Mouse (Mus musculus): ENCODE measurements at regions not wholly inside any gene's neighbourhood (a gene's known extent, or its start where the extent isn't known, plus 50 kb on each side); places are given as distances from the start of the nearest gene placed in this dataset.

DNA sequence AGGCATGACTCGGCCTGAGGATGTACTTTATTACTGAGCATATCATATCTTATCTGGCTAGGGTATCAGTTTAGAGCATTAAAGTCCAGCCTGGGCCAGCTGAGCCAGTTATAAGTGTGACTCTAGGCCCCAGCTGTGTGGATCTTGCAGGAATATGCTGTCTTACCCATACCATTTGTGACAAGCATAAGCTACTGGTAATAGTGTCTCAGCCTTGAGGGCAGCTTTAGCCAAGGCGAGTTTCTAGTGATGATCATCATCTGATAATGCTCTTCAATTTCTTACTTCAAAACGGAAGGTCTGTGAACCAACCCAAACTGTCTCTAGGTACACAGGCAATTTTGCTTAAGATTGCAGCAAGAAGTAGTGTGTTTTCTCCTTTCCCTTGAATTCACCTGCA, 529.1 kb downstream of the Slc4a3 start:
- DNase-seq (ENCODE audit: low spot score in 2 of 2), result no peak

DNA sequence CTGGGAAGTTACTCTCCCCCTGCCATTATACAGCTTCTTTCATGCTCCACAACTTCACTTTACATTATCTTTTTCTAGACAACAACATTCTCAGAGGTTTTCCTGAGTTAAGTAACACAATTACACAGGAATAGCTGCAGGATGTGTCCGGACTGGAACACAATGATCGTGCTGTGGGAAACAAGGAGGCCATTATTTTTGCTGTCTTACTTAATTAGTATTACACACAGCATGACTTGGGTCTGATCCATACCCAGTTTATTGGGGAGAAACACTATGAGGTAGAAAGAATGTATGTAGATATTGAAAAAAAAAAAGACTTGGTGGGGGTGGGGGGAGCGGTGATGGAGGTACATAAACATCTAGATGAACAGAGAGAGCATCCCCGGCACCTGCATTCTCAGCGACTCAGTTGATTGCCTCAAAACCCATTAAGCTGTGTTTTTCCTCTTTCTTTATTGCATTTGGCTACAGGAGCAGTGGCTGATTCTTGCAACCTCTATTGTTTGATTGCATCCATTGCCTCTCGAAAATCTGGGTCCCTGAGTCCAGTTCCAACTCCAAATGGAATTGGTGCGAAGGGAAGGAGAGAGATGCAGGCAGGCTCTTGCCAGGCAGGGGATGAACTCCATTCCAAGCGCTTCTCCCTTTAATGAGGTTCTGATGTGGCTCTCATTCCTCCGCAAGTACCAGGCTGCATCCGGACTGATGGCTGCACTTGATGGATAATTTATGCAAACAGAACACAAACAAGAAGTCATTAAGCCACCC, 529.8 kb downstream of the Slc4a3 start:
- DNase-seq (ENCODE audit: low spot score in 2 of 2), result no peak

DNA sequence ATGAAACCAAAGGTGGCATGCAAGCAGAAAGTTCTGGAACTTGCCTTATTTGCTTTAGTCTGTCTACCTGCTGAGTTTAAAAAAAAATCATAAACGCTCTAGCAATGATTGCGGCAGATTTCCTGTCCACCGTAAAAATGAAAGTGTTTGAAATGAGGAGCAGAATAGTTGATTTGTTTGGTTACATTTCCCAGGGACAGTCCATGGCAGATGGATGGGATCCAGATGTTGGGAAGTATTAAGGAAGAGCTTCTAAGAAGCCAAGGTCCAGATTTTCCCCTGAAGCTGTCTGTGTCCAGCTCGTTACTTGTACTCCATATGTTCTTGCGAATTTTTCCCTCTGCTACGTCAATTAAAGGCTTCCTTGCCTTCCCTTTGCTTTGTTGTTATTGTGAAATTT, 534.2 kb downstream of the Slc4a3 start:
- DNase-seq (ENCODE audit: low spot score in 2 of 2), result no peak

DNA sequence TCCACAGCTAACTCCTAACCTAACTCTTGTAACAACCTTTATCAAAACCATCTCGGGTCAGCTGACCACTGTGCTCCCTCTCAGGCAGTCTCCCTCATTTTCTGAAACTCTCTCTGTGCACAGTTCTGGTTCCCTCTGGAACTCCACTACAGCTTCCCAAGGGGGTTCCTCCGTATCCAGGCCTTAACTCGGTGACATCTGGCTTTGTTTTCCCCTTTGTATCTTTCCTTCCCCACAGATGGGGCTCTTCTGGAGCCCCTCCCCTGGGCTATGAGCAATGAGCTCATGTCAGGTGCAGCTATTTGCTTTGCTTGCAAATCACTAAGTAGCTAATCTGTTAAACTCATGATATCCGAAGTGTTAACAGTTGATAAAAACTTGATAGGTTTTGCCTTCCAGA, 535.6 kb downstream of the Slc4a3 start:
- no peak for DNase-seq (ENCODE audit: low spot score in 2 of 2)

DNA sequence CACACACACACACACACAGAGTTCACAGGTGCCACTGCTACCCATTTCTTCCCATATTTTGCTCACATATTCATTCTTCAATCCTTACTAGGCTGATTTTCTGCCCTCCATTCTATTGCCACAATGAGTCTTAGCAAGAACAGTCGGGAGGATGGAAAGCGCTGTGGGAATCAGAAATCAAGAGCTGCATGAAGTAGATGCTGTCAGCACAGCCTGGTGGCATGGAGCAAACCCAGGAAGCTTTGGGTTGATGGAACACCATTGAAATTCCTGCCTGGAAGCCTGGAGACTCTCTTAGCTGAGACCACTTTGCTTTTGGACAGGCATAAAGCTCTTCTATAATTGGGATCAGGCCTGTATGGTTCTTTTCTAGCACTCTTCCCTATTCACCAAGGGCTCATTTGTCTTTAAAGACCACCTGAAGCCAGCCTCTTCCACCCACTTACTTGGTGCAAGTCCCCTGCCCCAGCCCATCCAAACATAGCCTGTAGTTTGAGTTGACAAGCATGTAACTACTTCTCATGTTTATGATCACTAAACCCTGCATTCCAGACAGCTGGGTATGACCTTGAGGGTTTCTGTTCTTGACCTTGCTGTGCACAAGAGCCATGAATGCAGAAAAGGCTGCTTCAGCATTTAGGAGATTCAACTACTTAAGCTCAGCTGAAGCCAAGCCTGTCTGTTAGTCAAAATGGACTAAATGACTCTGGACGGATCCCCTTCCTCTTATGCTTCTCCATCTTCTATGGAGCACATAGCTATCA, 537.4 kb downstream of the Slc4a3 start:
- DNase-seq (ENCODE audit: low spot score in 2 of 2), result no peak

DNA sequence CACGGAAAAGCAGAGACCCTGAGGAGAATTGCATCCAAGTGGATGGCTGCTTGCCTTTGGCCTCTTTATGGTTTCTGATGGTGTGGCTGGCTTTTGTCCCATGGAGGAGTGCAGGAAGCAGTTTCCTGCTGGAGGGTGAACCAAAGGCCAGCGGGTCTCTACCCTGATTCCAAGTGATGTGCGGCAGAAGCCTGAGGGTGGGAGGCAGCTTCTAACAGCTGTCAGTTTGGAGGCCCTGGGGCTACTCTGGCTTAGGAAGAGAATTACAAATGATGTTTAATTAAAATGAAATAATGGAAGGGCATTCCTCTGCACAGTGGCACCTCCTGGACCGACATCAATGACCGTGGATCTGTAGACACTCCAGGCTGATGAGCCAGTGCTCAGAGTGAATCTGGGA, 545.0 kb downstream of the Slc4a3 start:
- DNase-seq (ENCODE audit: low spot score in 2 of 2), result no peak

DNA sequence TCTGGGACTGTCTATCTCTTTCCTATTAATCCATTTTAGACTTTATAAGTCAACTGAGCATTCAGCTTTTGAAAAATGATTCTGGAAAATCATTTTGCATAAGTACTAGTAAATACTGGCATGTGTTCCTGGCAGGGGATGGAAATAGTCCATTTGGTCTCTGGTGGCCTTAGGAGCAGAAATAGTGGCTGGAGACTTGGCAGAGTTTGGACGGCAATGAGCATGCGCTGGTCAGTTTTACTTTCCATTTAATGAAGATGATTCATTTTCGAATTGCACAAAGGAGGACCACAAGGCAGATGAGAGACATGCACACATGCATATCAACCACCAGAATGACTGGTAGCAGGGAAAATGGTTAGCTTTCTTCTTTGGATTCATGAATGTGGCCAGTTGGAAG, 567.2 kb downstream of the Slc4a3 start:
- DNase-seq (ENCODE audit: low spot score in 2 of 2), result no peak

DNA sequence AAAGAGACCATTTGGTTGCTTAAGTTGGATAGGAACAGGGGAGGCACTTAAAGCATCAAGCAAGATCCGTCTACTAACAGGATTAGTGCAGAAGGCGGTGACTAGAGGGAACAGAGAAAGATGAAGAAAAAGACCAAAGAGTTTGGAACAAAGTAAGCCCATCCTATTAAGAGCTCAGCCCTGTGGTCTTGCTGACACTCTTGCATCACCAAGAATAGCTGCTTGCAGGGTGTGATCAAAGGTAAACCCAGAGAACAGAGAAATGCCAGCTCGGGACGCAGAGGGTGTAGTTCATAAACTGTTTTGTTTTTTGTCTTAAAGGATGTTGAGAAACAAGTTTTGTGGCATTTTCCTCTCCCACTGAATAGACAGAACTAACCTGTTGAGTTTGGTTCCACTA, 574.8 kb downstream of the Slc4a3 start:
- no peak for DNase-seq (ENCODE audit: low spot score in 2 of 2)

DNA sequence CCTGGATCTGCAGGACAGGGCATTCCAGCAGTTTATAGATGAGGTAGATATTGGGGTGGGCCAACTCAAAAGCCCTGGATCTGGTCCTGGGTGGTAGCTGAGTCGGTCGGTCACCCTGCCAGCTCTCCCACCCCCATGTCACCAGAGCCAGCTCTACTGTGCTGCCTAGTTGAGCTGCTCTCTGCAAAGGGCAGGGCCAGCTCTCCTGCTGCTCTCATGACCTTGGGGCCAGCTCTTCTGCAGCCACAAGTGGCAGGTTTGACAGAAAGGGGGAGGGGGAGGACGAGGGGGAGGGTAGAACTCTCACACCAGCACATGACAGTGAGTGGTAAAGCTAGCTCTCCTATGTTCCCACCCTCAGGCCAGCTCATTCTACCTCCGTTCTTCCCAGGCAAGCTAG, 584.3 kb downstream of the Slc4a3 start:
- no peak for DNase-seq (ENCODE audit: low spot score in 2 of 2)

DNA sequence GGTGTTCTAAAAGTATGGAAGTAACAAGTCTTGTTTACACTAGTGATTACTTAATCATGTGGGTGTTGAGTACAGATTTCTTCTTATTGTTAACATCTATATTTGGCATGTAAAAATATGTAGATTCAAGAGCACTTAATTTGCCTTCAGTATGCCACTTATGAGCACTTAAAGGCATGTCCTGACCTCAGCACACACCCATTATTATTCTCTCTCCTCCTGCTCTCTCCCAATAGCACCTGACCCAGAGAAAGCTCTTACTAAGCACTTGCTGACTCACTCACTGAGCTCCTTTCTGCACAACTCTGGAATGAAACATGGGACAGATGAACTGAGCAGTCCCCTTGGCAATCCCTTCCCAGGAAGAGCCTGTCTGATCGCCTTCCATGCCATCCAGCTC, 590.7 kb downstream of the Slc4a3 start:
- no peak for DNase-seq (ENCODE audit: low spot score in 2 of 2)

DNA sequence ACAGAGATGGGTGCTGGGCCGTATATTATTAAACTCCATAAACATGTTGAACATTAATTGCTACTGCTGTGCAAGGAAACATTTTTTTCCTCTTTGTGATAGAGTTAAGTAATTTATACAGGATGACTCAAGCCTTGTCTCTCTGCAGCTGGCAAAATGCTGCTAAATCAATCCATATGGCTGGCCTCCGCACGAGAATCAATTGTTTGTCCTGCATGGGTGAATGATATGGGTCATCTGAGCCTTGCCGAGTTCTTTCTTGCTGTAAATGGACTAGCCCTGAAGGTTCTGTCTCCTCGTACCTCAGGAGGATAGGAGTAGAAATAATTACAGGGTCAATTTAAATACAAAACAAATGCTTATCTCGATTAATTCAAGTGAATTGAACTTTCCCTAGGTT, 591.6 kb downstream of the Slc4a3 start:
- DNase-seq (ENCODE audit: low spot score in 2 of 2), result no peak

DNA sequence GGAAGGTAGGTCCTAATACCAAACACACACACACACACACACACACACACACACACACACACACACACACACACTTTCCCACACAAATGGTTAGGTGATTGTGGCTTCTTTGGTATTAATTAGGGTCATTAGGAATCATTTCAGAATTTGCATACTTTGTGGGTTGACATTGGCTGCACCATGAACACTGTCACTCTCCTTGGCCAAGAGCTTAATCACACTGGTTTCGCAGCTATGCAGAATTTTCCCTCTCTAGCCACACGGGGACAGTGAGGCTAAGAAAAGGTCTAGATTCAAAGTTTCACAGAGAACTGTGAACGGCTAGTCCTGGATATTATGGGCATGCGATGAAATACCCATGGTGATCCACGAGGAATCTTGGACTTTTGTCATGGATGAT, 597.5 kb downstream of the Slc4a3 start:
- no peak for DNase-seq (ENCODE audit: low spot score in 2 of 2)

DNA sequence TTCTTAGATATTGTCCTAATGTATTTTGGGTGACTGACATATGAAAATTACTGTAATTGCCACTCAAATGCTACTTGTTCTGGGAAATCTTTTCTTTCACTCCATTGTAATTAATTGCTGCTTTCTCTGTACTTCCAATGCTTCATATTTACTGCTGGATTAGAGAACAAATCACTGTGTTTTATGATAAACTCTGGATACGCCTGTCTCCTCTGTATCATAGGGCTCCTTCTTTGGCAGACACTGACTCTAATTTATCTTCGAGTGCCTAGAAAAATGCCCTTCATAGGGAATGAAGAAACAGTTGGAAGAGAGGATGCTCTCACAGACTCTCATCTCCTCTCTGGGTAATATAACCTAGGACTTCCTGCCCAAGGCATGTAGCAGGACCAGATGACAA, 602.9 kb downstream of the Slc4a3 start:
- DNase-seq (ENCODE audit: low spot score in 2 of 2), result no peak

DNA sequence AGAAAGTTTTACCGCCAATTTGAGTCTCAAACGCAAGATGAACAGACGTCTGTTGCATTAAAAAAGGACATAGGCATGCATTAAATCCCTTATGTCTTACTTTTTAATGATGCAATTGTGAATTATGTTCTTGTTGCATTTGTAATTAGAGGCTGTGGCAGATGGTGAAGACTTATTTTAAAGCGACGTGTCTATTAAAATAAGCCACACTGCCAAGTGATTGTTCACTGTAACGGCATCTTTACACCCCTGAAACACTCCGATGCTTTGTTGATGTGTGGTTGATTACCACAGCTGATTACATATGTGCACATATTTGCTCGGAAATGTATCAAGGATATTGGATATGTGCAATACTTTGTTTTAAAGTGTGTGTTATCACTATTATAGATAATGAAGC, 610.2 kb downstream of the Slc4a3 start:
- no peak for DNase-seq (ENCODE audit: low spot score in 2 of 2)

DNA sequence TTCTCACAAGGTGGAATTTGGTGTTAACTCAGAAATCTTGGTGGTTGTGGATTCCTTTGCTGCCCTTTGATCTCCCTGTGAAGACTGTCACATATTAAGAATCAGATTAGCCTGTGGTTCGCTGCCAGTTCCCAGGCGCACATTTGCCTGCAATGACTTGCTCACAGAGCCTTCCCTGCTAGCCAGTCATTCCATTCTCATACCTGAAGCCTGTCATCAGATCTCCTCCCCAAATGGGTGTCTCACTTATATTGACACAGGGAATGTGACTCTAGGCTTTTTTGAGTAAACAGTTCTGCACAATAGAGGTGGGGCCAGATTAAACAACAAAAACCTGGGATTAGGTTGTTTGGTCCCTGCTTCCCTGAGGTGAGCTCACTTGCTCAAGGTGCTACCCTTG, 621.4 kb downstream of the Slc4a3 start:
- no peak for DNase-seq (ENCODE audit: low spot score in 2 of 2)

DNA sequence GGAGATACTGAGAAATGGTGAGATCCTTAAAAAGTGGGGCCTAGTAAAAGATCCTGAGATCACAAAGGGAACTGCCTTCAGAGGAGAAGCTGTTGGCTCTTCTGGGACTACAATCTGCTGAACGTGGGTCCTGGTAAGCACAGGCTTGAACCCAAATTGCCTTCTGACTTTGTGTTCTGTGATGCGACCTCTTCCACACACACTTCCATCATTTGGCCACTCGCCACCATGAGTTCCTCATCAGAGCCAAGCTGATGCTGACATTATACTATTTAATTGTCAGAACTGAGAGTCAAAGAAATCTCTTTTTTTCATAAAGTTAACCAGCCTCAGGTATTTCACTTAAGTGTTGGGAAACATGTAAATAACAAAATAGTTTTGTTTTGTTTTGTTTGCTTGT, 635.1 kb downstream of the Slc4a3 start:
- DNase-seq (ENCODE audit: low spot score in 2 of 2), result no peak

DNA sequence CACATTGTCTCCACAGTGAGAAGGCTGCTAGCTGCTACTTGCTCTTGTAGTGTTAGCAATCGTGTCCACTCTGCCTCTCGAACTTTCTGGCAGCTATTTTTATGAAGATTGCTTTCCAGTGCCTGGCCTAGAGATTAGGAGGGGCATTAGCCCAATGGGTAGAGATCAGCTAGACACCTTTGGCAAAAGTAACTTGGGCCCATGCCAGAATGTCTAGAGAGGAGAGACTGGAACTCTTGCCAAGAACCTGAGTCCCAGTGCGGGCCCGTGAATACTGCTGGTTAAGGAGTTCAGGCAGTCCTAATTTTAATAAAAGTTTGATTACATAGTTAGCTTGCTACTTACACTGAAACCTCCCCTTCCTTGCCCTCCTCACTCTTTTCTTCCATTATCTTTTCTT, 648.8 kb downstream of the Slc4a3 start:
- no peak for DNase-seq (ENCODE audit: low spot score in 2 of 2)

DNA sequence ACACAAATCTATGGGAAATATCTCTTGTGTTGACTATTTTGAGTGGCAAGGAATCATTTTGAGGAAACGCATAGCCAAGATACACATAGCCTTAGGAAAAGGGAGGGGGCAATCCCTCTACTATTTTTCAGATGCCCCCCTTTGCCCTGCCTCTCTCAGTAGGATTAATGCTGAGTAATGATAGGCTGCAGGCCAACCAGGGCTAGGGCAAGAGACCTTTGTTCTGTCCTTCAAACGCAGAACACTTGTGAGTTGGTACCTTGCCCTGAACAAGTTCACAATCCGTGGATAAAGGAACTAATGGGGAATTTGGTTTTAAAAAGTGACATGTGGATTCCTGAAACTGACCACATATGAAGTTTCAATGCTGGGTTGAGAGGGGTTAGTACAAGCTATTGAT, 651.6 kb downstream of the Slc4a3 start:
- no peak for DNase-seq (ENCODE audit: low spot score in 2 of 2)

DNA sequence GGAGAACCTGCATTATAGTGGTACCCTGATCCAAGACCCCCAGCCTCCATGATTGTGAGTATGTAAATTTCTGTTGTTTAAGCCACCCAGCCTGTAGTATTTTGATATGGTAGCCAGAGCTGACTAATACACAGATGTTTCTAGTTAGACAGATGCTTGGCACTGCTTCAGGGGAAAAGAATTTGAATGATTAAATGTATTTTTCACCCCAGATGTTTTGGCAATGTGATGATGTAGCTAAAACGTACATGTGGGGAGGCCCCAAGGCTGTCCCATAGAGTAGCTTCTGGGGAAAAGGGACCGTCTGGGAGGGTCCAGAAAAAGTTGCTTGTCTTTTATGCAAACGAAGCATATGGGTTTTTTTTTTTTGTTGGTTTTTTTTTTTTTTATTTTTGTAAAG, 654.8 kb downstream of the Slc4a3 start:
- no peak for DNase-seq (ENCODE audit: low spot score in 2 of 2)

DNA sequence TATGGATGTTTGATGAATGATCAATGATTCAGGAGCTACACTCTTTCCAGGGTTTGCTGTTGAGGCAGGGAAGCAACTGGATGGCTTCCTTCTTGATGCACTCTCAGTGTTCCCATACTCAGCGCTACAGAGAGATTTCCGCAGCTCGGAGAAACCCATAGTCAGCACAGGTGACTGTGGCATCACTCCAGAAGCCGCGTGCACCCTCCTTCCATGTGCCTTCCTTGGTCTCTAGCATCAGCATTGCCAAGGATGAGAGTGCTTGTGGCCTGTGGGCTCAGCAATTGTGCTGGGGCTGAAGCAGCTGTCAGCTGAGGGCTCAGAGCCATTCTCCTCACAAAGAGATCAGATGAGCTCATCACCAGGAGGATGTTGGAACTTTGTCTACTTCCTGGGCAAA, 666.4 kb downstream of the Slc4a3 start:
- DNase-seq (ENCODE audit: low spot score in 2 of 2), result no peak

DNA sequence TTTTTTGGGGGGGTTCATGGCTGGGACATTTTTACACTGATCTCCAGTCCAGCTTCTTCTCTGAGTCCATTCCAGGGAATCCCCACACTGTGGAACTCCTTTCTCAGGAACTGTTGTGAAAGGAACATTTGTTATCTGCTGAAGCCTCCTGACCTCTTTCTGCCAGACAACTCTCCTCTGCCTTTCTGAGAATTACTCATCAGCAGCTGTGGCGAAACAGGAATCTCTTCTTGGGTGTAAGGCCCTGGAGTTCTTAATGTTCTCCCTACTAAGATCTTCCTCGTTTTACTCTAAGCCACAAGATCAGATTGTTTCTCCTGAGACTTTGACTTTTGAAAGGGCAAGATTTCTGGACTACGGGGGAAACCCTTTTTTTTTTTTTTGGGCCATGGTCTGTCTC, 698.7 kb downstream of the Slc4a3 start:
- no peak for DNase-seq (ENCODE audit: low spot score in 2 of 2)

DNA sequence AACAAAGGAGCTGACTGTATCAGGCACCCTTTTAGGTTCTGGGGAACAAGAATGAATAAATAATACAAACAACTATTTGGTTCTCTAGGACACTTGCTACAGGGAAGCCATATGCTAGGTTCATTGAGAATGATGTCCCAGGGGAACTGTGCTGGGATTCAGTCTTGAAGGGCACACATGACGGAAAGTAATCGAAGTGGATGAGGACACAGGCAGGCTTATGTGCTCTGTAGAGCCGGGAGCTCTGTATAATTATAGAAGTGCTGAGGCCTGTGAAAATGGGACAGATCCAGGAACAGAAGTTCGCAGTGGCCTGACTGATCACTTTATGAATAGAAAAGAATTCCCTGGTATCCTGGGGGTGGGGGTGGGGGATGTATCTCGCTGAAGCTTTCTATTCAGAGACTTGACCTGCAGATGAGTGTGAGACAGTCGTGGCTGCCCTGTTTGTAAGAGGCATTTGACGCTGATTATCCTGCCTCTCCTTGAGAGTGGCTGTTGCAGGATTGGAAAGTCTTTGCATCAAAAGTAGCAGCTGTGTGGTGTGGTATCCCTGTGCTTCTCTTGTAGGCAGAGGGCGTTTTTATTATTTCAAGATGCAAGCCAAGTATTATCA, 700.2 kb downstream of the Slc4a3 start:
- DNase-seq (ENCODE audit: low spot score in 2 of 2), result peak in 1 of 2 experiments; percentile 10

DNA sequence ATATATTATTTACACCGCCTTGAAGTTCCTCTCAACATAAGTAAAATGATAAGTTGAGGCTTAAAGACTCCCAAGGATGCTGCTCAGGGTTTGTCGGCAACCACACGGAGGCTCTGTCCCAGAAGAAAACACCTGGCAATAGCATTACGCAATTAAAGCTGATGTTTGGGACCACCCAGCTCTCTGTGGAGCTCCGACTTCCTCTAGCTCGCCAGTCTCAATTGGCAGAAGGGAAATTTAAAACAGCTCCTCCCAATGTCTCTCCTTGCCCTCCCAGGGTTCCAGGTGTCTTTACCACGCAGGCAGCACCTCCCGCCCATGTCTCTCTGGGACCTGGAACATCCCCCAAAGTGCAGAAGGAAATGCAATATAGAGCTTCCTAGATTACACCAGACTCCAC, 701.1 kb downstream of the Slc4a3 start:
- no peak for DNase-seq (ENCODE audit: low spot score in 2 of 2)

All from left cerebral cortex, adult 18-20 months (tissue).